Mouse (Mus musculus) neural tube, embryonic 14.5 days (tissue): ENCODE measurements around the gene Trmt1l. TPM values are rescaled to one million over a fixed set of nuclear protein-coding genes. Genes with fewer than 3 reads are reported as not detected.
"Not testable (repeated sequence)": the region's sequence is repeated elsewhere in the genome, so short reads cannot be mapped to it uniquely, and the experiment has no call there.

Source experiments
- ATAC-seq: fragments of 200-750 bp; cut with Nextera tagmentation; 2 replicates; pipeline ENCODE4 v1.8.0; 2017; ENCODE audit warnings: low read depth, mild to moderate bottlenecking, moderate TSS enrichment, moderate library complexity
- H3K27ac ChIP-seq: fragments of 300-500 bp; sonication (generic); 2 replicates; pipeline ENCODE4 v1.5.1; 2014; ENCODE audit warnings: low read depth, mild to moderate bottlenecking, control low read depth, low read length, moderate library complexity, mixed read lengths
- H3K27me3 ChIP-seq: fragments of 300-500 bp; sonication (generic); 2 replicates; pipeline ENCODE4 v1.6.1; 2014; ENCODE audit warnings: low read length; ENCODE audit not compliant: control insufficient read depth, insufficient read depth
- H3K36me3 ChIP-seq: fragments of 300-500 bp; sonication (generic); 2 replicates; pipeline ENCODE4 v1.6.1; 2014; ENCODE audit warnings: low read length, mixed read lengths; ENCODE audit not compliant: control insufficient read depth, insufficient read depth
- H3K4me1 ChIP-seq: fragments of 300-500 bp; sonication (generic); 2 replicates; pipeline ENCODE4 v1.6.1; 2014; ENCODE audit warnings: low read length; ENCODE audit not compliant: control insufficient read depth, insufficient read depth
- H3K4me2 ChIP-seq: fragments of 300-500 bp; sonication (generic); 2 replicates; pipeline ENCODE4 v1.6.1; 2014; ENCODE audit warnings: mild to moderate bottlenecking, low read depth, low read length, control low read depth
- H3K4me3 ChIP-seq: fragments of 300-500 bp; sonication (generic); 2 replicates; pipeline ENCODE4 v1.5.1; 2014; ENCODE audit warnings: low read depth, low read length, control low read depth, mixed read lengths
- H3K9ac ChIP-seq: fragments of 300-500 bp; sonication (generic); replicated peaks from 2 replicates; pipeline ENCODE4 v1.6.1; 2014; ENCODE audit warnings: low read depth, mild to moderate bottlenecking, control low read depth, low read length, mixed read lengths
- H3K9me3 ChIP-seq: fragments of 300-500 bp; sonication (generic); 2 replicates; pipeline ENCODE4 v1.6.1; 2016; ENCODE audit warnings: low read length; ENCODE audit not compliant: control insufficient read depth
- WGBS: fragments of 180-500 bp; shearing (Covaris S2); extraction: QIAGEN DNeasy Blood & Tissue Kit; methylation state at CpG from one replicate; pipeline ENCODE4 v1.1.7; 2014; 5-methylcytosine and 5-hydroxymethylcytosine counted together
- polyA plus RNA-seq: library from polyadenylated mRNA; unstranded; fragments of >200 nt; fragmentation: Nextera tagmentation; extraction: Ambion mirVana; gene quantifications from 2 replicates; pipeline ENCODE4 v1.2.1, GENCODE M21; 2014

Gene Trmt1l
- polyA plus RNA-seq, 1 experiment from 2014 or later, result 42.3 TPM

GRCm38 (mm10) chr1:151450851-151451250, 22.5 kb downstream of the Trmt1l start:
- Histone ChIP-seq H3K9ac (no peak overlapping the region), H3K4me3 (no peak overlapping the region), H3K27me3 (no peaks in the 10 kb centered on the region), H3K4me1 (no peaks in the 10 kb centered on the region), H3K27ac (no peak overlapping the region), H3K9me3 (no peaks in the 10 kb centered on the region), H3K4me2 (no peak overlapping the region), H3K36me3 (peaks cover 45% of the 10 kb centered on the region)
- 90% methylated on average over 1 of the region's 2 CpGs for WGBS
- no peak for ATAC-seq

- 97% methylated on average over 11 of the region's 11 CpGs for WGBS
- H3K36me3 ChIP-seq, result peaks cover 48% of the 10 kb centered on the region
- no peaks in the 10 kb centered on the region for H3K27me3 ChIP-seq
- ATAC-seq, result no peak
- H3K9ac ChIP-seq, result no peak overlapping the region
- no peaks in the 10 kb centered on the region for H3K9me3 ChIP-seq
- H3K4me2 ChIP-seq, result no peak overlapping the region
- H3K27ac ChIP-seq, result no peak overlapping the region
- H3K4me3 ChIP-seq, result no peak overlapping the region
- no peaks in the 10 kb centered on the region for H3K4me1 ChIP-seq
Measured at GRCm38 (mm10) chr1:151451946-151452345, 23.6 kb downstream of the Trmt1l start.

- no peak for ATAC-seq
- Histone ChIP-seq H3K9me3 (no peaks in the 10 kb centered on the region), H3K4me3 (no peak overlapping the region), H3K4me2 (no peak overlapping the region), H3K9ac (no peak overlapping the region), H3K27ac (no peak overlapping the region), H3K27me3 (no peaks in the 10 kb centered on the region), H3K36me3 (peaks cover 44% of the 10 kb centered on the region), H3K4me1 (no peaks in the 10 kb centered on the region)
- 86% methylated on average over 5 of the region's 5 CpGs for WGBS
Measured at GRCm38 (mm10) chr1:151457087-151457486, 28.7 kb downstream of the Trmt1l start.

GRCm38 (mm10) chr1:151461265-151461664, 32.9 kb downstream of the Trmt1l start:
- Histone ChIP-seq H3K27ac (no peak overlapping the region), H3K36me3 (peaks cover 28% of the 10 kb centered on the region), H3K9me3 (no peaks in the 10 kb centered on the region), H3K27me3 (no peaks in the 10 kb centered on the region), H3K9ac (no peak overlapping the region), H3K4me2 (no peak overlapping the region), H3K4me1 (no peaks in the 10 kb centered on the region), H3K4me3 (no peak overlapping the region)
- 81% methylated on average over 9 of the region's 9 CpGs for WGBS
- no peak for ATAC-seq

GRCm38 (mm10) chr1:151464914-151465313, 36.6 kb downstream of the Trmt1l start:
- no peak overlapping the region for H3K27ac ChIP-seq
- H3K4me2 ChIP-seq, result no peak overlapping the region
- H3K9me3 ChIP-seq, result no peaks in the 10 kb centered on the region
- H3K4me3 ChIP-seq, result no peak overlapping the region
- WGBS, result 80% methylated on average over 4 of the region's 4 CpGs
- no peaks in the 10 kb centered on the region for H3K27me3 ChIP-seq
- H3K4me1 ChIP-seq, result no peaks in the 10 kb centered on the region
- H3K9ac ChIP-seq, result no peak overlapping the region
- H3K36me3 ChIP-seq, result peaks cover 10% of the 10 kb centered on the region; the same call in 1 of the 2 replicates
- ATAC-seq, result no peak

GRCm38 (mm10) chr1:151466571-151466970, 38.2 kb downstream of the Trmt1l start:
- Histone ChIP-seq H3K27ac (no peak overlapping the region), H3K4me3 (no peak overlapping the region), H3K36me3 (peaks cover 15% of the 10 kb centered on the region), H3K4me1 (no peaks in the 10 kb centered on the region), H3K9me3 (no peaks in the 10 kb centered on the region), H3K9ac (no peak overlapping the region), H3K27me3 (no peaks in the 10 kb centered on the region), H3K4me2 (no peak overlapping the region)
- ATAC-seq, result no peak
- 91% methylated on average over 4 of the region's 4 CpGs for WGBS

- Histone ChIP-seq H3K4me2 (no peak overlapping the region), H3K9ac (no peak overlapping the region), H3K4me1 (no peaks in the 10 kb centered on the region), H3K27me3 (no peaks in the 10 kb centered on the region), H3K4me3 (no peak overlapping the region), H3K27ac (no peak overlapping the region), H3K9me3 (no peaks in the 10 kb centered on the region), H3K36me3 (peaks cover 45% of the 10 kb centered on the region)
- ATAC-seq, result no peak
- WGBS, result 31% methylated on average over 7 of the region's 7 CpGs
Measured at GRCm38 (mm10) chr1:151471429-151471828, 43.1 kb downstream of the Trmt1l start.

GRCm38 (mm10) chr1:151472386-151472785, 44.0 kb downstream of the Trmt1l start:
- H3K27ac ChIP-seq, H3K4me2 ChIP-seq, H3K9ac ChIP-seq, H3K9me3 ChIP-seq, H3K4me1 ChIP-seq, H3K4me3 ChIP-seq, H3K27me3 ChIP-seq, ATAC-seq: not testable (repeated sequence)
- 95% methylated on average over 8 of the region's 8 CpGs for WGBS
- H3K36me3 ChIP-seq, result peaks cover 53% of the 10 kb centered on the region

GRCm38 (mm10) chr1:151482497-151482896, 54.2 kb downstream of the Trmt1l start:
- Histone ChIP-seq H3K9me3 (no peaks in the 10 kb centered on the region), H3K4me1 (no peaks in the 10 kb centered on the region), H3K36me3 (no peaks in the 10 kb centered on the region), H3K4me2 (no peak overlapping the region), H3K9ac (no peak overlapping the region), H3K27me3 (no peaks in the 10 kb centered on the region), H3K4me3 (no peak overlapping the region), H3K27ac (no peak overlapping the region)
- no peak for ATAC-seq
- WGBS, result 100% methylated on average over 1 of the region's 1 CpGs

- Histone ChIP-seq H3K9me3 (no peaks in the 10 kb centered on the region), H3K4me1 (no peaks in the 10 kb centered on the region), H3K27me3 (no peaks in the 10 kb centered on the region), H3K36me3 (no peaks in the 10 kb centered on the region), H3K27ac (no peak overlapping the region), H3K4me3 (no peak overlapping the region), H3K4me2 (no peak overlapping the region), H3K9ac (no peak overlapping the region)
- ATAC-seq, result no peak
- WGBS, result 75% methylated on average over 1 of the region's 1 CpGs
Measured at GRCm38 (mm10) chr1:151483568-151483967, 55.2 kb downstream of the Trmt1l start.
